Mouse (Mus musculus) cerebellum, postnatal 10 days (tissue): ENCODE results near the gene Gal3st1.
"Not testable (repeated sequence)": the region's sequence is repeated elsewhere in the genome, so short reads cannot be mapped to it uniquely, and the experiment has no call there.

Experiments
- DNase-seq, 2 experiments: peaks; one replicate each; pipeline ENCODE4 v3.0.0; 2021; ENCODE audit warnings: mixed read lengths in 2 of 2

The Gal3st1 gene

DNA sequence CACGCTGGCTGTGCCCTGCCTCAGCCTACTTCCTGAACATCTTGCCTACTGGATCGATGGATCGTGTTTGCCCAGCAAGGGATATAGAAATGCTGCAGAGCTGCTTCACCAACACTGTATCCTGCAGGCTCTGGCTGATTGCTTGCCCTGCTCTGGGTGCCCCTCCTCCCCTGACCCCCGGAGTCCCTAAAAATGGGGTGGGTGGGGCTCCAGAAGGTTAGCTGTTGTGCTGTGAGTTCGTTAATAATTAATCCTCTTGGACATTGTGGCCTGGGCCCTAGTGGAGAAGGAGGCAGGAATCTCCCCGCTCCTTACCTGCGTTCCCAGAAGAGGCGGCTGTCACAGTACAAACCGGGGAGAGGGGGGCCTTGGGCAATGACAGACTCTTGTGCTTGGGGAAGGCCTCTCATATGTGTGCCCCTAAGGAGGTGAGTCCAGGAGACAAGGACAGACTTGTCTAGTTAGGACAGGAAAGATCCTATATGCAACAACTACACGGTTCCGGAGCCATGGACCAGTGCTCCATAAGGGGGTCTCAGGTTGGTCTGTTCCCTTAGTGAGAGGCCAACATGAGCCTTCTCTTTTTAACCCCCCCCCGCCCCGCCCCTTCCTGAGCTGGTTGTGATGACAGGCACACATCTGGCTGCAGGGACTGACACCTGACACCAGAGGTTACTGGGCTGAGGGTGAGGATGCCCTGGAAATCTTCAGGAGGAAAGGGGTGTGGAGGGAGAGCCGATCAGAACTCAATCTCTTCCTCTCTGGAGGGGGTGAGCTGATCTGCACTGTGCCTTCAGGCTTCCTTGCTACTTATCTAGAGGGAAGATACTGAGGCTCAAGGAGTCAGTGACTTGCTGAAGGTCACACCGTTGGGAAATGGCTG, 668 bp downstream of the Gal3st1 start:
- DNase-seq = no peak

GRCm38 (mm10) chr11:3989748-3990147, 6.3 kb downstream of the Gal3st1 start:
- no peak for DNase-seq

DNA sequence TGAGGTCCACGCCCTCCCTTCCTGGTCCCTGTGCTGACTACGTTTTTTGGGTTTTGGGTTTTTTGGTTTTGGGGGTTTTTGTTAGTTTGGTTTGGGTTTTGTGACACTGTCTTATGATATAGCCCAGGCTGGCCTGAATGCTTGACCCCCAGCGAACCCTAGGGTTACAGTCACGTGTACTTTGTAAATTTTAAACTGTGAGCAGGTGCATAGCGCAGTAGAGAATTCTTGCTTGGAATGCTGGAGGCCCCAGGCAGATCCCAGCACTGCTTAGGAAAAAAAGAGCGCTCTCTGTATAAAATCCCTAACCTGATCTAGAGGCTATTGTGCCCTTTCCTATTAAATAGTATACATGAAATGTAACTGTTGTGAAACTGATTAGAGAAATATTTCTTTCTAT, 9.7 kb downstream of the Gal3st1 start:
- DNase-seq = no peak

DNA sequence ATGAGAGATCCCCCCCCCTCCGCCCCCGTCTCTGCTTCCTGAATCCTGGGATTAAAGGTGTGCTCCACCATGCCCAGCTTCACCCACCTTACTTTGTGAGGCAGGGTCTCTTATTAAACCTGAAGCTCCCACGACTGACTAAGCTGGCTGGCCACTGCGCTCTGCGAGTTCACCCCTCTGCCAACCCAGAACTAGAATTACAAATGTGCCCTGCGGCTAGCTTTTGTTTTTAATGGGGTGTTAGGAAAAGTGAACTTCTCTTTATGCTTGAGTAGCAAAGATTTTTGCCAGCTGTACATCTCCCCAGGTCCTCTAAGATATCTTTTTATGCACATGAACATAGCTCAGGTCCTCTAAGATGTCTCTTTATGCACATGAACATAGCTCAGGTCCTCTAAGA, 10.5 kb downstream of the Gal3st1 start:
- no peak for DNase-seq

- DNase-seq = no peak
Observed at GRCm38 (mm10) chr11:3995511-3995910, 12.1 kb downstream of the Gal3st1 start.

GRCm38 (mm10) chr11:3996840-3997239, 13.4 kb downstream of the Gal3st1 start:
- no peak for DNase-seq

DNA sequence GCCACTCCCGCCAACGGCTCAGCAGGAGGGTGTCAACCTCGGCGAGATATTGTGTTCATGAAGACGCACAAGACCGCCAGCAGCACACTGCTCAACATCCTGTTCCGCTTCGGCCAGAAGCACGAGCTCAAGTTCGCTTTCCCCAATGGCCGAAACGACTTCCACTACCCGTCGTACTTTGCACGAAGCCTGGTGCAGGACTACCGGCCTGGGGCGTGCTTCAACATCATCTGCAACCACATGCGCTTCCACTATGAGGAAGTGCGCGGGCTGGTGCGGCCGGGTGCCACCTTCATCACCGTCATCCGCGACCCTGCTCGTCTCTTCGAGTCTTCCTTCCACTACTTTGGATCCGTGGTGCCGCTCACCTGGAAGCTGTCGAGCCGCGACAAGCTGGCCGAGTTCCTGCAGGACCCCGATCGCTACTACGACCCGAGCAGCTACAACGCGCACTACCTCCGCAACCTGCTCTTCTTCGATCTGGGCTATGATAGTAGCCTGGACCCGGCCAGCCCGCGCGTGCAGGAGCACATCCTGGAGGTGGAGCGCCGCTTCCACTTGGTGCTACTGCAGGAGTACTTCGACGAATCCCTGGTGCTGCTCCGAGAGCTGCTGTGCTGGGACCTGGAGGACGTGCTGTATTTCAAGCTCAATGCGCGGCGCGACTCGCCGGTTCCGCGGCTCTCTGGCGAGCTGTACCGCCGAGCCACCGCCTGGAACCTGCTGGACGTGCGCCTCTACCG, 14.7 kb downstream of the Gal3st1 start:
- peak; percentile 31 to 45 for DNase-seq

- DNase-seq = no peak
Observed at GRCm38 (mm10) chr11:3999547-3999946, 16.1 kb downstream of the Gal3st1 start.

DNA sequence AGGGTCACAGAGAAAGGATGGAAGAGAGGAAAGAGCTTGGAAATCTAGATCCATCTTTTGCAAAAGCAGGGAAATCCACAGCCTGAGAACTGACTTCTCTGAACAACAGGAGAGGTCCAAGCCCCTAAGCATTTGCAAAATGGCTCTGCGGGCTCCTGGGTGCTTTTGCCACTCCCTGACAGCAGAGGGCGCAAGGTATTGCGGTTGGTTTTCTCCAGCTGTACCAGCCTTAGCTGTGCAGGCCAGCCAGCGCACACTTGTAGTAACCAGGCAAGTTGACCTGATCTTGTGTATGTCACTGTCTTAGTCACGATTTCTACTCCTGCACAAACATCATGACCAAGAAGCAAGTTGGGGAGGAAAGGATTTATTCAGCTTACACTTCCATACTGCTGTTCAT, 18.2 kb downstream of the Gal3st1 start:
- peak; percentile 83 to 87 for DNase-seq

GRCm38 (mm10) chr11:4005220-4005805, 21.9 kb downstream of the Gal3st1 start:
- no peak for DNase-seq

- DNase-seq = no peak
Observed at GRCm38 (mm10) chr11:4006462-4006861, 23.0 kb downstream of the Gal3st1 start.

DNA sequence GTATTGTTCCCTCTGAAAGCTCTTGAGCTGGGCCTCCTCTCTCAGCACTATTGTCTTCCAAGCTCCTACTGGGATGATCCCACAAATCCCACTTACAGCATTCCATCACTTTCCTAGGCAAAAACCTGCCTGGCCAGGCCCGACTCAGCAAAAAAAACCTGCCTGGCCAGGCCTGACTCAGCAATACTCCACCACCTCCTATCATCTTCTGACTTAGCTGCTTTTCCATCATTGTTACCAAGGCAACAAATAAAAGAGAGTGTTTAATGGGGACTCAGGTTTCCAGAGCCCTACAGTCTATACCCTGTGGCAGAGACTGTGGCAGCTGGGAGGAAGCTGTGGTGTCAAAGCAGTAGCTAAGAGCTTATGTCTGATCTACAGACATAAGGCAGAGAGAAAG, 29.2 kb downstream of the Gal3st1 start:
- DNase-seq = no peak

- DNase-seq = not testable (repeated sequence)
Observed at GRCm38 (mm10) chr11:4015796-4016195, 32.4 kb downstream of the Gal3st1 start.

DNA sequence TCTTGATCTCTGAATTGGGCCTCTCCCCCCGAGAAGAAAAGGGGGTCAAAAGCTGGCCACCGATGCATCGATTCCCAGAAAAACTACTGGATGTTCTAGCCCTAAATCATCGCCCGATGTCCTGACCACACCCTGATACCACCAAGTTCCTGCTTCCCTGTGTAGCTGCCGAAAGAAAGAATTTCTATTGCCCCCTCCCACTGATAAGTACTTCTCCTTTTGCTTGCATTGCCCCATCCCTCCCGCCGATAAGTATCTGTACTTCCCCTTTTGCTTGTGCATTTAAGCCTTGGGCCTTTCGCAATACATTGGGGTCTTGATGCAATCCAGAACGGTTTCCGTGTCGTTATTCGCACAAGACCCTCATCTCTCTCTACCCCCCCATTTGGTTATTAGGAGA, 38.7 kb downstream of the Gal3st1 start:
- not testable (repeated sequence) for DNase-seq

- no peak for DNase-seq
Observed at GRCm38 (mm10) chr11:4023321-4023720, 39.9 kb downstream of the Gal3st1 start.

DNA sequence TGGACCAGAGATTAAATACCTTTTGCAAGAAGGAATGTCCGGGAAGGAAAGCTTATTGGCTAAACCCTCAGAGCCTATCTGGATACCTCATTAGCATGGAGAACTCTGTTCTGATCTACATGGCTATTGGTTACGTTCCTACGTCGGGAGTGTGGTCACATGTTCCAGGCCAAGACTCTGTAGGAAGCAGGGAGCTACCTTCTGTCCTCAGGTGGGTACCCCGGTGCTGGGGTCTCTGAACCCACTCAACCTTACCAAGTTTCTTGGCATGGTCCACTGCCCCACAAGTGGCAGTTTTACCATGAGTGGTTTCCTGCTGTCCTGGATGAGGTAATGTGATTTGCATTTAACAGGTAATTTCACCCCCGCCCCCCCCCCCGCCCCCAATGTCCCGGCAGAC, 43.6 kb downstream of the Gal3st1 start:
- DNase-seq = no peak

DNA sequence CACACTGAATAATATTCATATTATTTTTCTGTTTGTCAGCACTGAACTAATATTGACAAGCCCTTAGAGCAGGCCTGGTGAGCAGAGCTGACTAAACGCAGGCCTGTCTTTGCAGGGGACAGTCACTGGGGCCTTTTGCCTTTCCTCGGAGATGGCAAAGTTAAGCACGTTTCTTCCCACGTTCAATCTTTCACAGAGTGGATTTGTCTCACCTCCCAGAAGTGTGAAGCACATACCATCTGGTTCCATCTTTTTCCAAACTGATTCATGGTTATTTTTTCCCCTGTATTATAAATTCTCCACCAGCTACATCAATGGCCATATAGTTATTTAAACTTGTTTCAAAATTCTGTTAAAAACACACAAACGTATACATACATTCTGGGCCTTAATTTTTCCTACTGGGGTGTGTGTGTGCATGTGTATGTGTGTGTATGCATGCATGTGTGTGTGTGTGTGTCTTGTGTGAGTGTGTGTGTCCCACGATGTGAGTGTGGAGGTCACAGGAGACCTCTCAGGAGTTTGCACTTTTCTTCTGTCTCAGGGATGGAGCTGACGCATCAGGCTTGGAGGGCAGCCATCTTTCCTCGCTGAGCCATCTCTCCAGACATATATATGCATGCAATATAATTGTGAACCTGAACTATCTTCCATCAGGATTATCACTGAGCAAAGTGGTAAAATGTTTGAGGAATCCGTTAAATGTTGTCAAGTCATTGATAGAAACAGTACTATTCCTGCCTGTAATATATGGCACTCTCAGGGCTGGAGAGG, 44.3 kb downstream of the Gal3st1 start:
- DNase-seq = no peak

GRCm38 (mm10) chr11:4029343-4029742, 45.9 kb downstream of the Gal3st1 start:
- no peak for DNase-seq

DNA sequence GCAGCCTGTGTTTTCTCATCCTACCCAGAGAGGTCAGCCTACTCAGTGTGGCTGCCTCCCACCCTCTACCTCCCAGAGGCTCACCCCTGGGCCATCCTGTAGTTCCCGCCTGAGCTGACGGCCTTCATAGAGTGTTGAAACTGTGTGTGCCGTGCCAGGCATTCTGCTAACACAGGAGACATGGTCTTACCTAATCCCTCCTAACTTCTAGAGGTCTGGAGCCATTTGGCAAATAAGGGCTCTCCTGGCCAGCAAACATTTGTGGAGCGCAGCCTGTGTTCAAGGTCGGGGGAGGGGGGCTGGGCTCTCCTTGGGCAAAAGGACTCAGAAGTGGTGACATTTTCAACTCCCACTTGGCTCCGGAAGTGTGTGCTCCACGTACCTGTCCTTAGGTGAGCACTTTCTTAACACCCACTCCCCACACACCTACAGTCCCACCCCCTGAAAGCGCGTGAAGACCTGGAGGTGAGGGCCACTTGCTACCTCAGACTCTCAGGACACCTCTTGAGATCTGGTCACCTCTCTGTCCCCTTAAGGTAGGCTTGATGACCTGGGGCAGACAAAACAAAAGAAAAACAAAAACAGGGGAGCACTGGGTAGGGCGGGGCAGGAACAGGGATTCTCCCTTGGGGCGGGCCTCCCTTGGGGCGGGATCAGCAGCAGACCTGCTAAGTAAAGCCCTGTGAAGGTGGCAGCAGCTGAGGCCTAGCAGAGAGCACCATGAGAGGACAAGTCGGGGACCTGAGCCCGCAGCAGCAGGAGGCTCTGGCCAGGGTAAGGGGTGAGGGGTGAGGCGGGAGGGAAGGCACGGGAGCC, 47.9 kb downstream of the Gal3st1 start, which contains the start of gene Sec14l4:
TSS of gene Sec14l4 (plus strand) at position 337 of the 816 bp plus-strand sequence.
- no peak for DNase-seq

GRCm38 (mm10) chr11:4031961-4032360, 48.5 kb downstream of the Gal3st1 start:
- DNase-seq = peak; percentile 21 to 25

DNA sequence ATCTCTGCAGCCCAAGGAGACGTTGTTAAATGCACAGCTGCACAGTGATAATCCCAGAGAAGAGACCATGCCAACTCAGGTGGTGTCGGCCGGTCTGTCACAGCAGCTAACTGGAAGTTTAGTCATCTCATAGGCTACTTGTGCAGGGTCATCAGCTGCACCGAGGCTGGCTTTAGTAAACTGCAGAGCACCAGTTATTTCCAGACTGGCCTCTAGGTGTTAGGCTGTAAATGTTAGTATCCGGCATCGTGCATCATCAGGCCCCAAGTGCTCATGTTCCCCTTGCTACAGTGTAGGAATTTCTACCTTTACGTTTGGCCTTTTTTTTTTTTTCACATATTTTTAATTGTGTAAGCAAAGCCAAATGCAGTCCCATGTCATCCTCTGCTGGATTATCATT, 50.0 kb downstream of the Gal3st1 start:
- no peak for DNase-seq

DNA sequence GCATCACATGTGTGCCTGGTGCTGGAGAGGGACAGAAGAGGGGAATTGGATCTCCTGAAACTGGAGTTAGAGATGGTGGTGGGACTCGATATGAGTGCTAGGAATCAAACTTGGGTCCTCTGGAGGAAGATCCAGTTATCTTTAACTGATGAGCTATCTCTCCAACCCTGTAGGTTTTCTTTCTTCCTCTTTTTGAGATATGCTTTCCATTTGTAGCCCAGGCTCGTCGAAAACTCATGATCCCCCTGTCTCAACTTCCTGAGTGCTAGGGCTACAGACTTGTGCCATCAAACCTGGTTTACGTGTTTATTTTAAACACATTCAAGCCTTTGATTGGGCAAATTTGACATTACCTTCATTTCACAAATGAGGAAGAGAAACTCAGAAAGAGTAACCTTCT, 50.7 kb downstream of the Gal3st1 start:
- no peak for DNase-seq
